Mouse (Mus musculus) heart, postnatal 0 days (tissue): Measurements from ENCODE around the gene Epn2.

Experiments
- CTCF ChIP-seq: IDR thresholded peaks from 2 replicates; pipeline ENCODE4 v1.5.1; 2016; ENCODE audit warnings: antibody characterized with exemption, control low read depth, low read depth
- EP300 ChIP-seq: IDR thresholded peaks from 2 replicates; pipeline ENCODE4 v1.6.1; 2016; ENCODE audit warnings: antibody characterized with exemption, low read depth

DNA sequence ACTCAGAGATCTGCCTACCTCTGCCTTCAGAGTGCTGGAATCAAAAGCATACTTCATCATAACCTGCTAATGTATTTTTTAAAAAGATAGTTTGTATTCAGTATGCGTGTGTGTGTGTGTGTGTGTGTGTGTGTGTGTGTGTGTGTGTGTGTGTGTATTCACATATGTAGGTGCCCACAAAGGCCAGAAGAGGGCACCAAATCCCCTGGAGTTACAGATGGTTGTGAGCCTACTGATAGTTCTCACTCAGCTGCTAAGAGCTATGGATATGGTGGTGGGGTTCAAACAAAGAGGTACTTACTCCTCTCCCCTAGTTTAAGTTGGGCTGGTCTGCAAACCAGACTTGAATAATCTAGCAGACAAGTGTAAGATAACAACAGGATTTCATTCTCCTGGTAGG, 47.0 kb upstream of the Epn2 start:
- TF ChIP-seq CTCF (no peak), EP300 (no peak)
